Comparison of ENCODE assay signal across 33 mouse cellular contexts in the genomic region with DNA sequence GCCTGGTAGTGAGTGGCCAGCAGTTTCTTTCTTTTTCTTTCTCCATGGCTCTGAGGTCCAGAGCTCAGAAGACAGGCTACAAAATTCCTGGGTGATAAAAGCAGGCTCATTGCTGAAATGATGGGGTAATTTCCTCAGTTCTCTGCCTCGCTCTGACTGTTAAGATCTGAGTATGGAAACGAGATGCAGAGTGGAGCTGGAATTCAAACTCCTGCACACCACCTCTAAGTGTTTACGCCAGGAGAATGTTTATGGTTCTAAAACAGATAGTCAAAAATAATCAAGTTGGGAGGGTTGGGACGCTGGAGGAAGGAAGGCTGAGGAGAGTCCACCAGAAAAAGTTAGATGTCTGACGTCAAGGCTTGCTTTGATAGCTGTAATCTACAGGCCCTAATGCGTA. TPM values are rescaled to one million over a fixed set of nuclear protein-coding genes. Genes with fewer than 3 reads are reported as not detected.
DNase-seq lines count a peak whose midpoint lies in the region; ATAC-seq and TF ChIP-seq lines count a peak whose summit lies in the region.
"Had no signal": no experiment of that assay in that cellular context is flagged by ENCODE, and none has a peak within 500 bp of the region (broad histone marks: within the 10 kb centered on the region; RNA-seq: fewer than 3 reads in every experiment).

No protein-coding gene starts in this region.

- H3K4me1 ChIP-seq in hindbrain, embryonic 15.5 days (replicated peaks) = peaks cover 25% of the 10 kb centered on the region
- H3K4me1 ChIP-seq in hindbrain, embryonic 11.5 days (replicated peaks; ENCODE audit: control insufficient read depth, insufficient read depth, low read length) = peaks cover 6% of the 10 kb centered on the region
- peaks cover 19% of the 10 kb centered on the region for H3K4me1 ChIP-seq in midbrain, embryonic 11.5 days (ENCODE audit: control insufficient read depth, insufficient read depth, low read length)
- peaks cover 38% of the 10 kb centered on the region for H3K4me1 ChIP-seq in midbrain, embryonic 13.5 days (replicated peaks)
- H3K4me1 ChIP-seq in olfactory bulb, adult 2 months (ENCODE audit: control insufficient read depth, insufficient read depth, low read length) = peaks cover 13% of the 10 kb centered on the region
- H3K4me1 ChIP-seq in forebrain, embryonic 12.5 days = peaks cover 28% of the 10 kb centered on the region

- no peak for TF ChIP-seq POLR2A in olfactory bulb, adult 2 months (IDR thresholded peaks at IDR 0.05; ENCODE audit: insufficient read depth, low read depth, low read length)

- ATAC-seq in hindbrain, embryonic 15.5 days (ENCODE audit: low FRiP score, low read depth) = no peak
- ATAC-seq in hindbrain, embryonic 11.5 days (ENCODE audit: low FRiP score) = no peak
- ATAC-seq in midbrain, embryonic 11.5 days (ENCODE audit: low FRiP score) = no peak
- no peak for ATAC-seq in midbrain, embryonic 13.5 days
- ATAC-seq in forebrain, embryonic 12.5 days (ENCODE audit: low FRiP score) = no peak
- ATAC-seq: activated CD4-positive, CD25-positive, alpha-beta regulatory T cell, adult 4 months; forebrain, embryonic 14.5 days; forebrain, postnatal 0 days; inflammation-experienced regulatory T-cells, adult 6 months had no signal

- TF ChIP-seq CTCF in olfactory bulb, adult 2 months (IDR thresholded peaks at IDR 0.05; ENCODE audit: insufficient read depth, low read depth, low read length) = no peak

- H3K9ac ChIP-seq in hindbrain, embryonic 15.5 days = no peak overlapping the region
- H3K9ac ChIP-seq in hindbrain, embryonic 11.5 days (ENCODE audit: low read depth, low read length) = no peak overlapping the region
- no peak overlapping the region for H3K9ac ChIP-seq in midbrain, embryonic 11.5 days (ENCODE audit: low read length)
- no peak overlapping the region for H3K9ac ChIP-seq in midbrain, embryonic 13.5 days (replicated peaks)
- no peak overlapping the region for H3K9ac ChIP-seq in forebrain, embryonic 12.5 days
- H3K9ac ChIP-seq: embryonic facial prominence, embryonic 13.5 days; forebrain, postnatal 0 days; heart, embryonic 13.5 days; hindbrain, embryonic 14.5 days had no signal

- H3K4me3 ChIP-seq in hindbrain, embryonic 15.5 days = no peak overlapping the region
- no peak overlapping the region for H3K4me3 ChIP-seq in hindbrain, embryonic 11.5 days (ENCODE audit: low read depth, low read length)
- H3K4me3 ChIP-seq in midbrain, embryonic 11.5 days (ENCODE audit: low read depth, low read length) = no peak overlapping the region
- H3K4me3 ChIP-seq in midbrain, embryonic 13.5 days (replicated peaks) = no peak overlapping the region
- H3K4me3 ChIP-seq in olfactory bulb, adult 2 months (ENCODE audit: insufficient read depth, low read depth, low read length) = no peak overlapping the region
- no peak overlapping the region for H3K4me3 ChIP-seq in forebrain, embryonic 12.5 days (replicated peaks)
- H3K4me3 ChIP-seq: embryonic facial prominence, embryonic 10.5 days; embryonic facial prominence, embryonic 13.5 days; erythroblast, embryonic 14.5 days; gastrocnemius, adult 2 months; heart, embryonic 10.5 days; heart, embryonic 13.5 days had no signal

- H3K27ac ChIP-seq in hindbrain, embryonic 15.5 days (replicated peaks) = 0 out of 2 replicates have a peak overlapping the region, but pooled peaks have one; percentile 39
- H3K27ac ChIP-seq in hindbrain, embryonic 11.5 days (ENCODE audit: low read depth, low read length) = no peak overlapping the region
- H3K27ac ChIP-seq in midbrain, embryonic 11.5 days (ENCODE audit: low read depth, low read length) = no peak overlapping the region
- no peak overlapping the region for H3K27ac ChIP-seq in midbrain, embryonic 13.5 days
- H3K27ac ChIP-seq in olfactory bulb, adult 2 months (ENCODE audit: insufficient read depth, low read depth, low read length) = peak overlapping the region; percentile 68
- no peak overlapping the region for H3K27ac ChIP-seq in forebrain, embryonic 12.5 days
- H3K27ac ChIP-seq: embryonic facial prominence, embryonic 10.5 days; embryonic facial prominence, embryonic 13.5 days; gastrocnemius, adult 2 months; heart, embryonic 10.5 days; heart, embryonic 13.5 days had no signal

- H3K36me3 ChIP-seq in hindbrain, embryonic 15.5 days = no peaks in the 10 kb centered on the region
- no peaks in the 10 kb centered on the region for H3K36me3 ChIP-seq in hindbrain, embryonic 11.5 days (ENCODE audit: control insufficient read depth, insufficient read depth, low read length)
- no peaks in the 10 kb centered on the region for H3K36me3 ChIP-seq in midbrain, embryonic 11.5 days (ENCODE audit: control insufficient read depth, insufficient read depth, low read length)
- H3K36me3 ChIP-seq in midbrain, embryonic 13.5 days = no peaks in the 10 kb centered on the region
- no peaks in the 10 kb centered on the region for H3K36me3 ChIP-seq in forebrain, embryonic 12.5 days (replicated peaks)
- H3K36me3 ChIP-seq: embryonic facial prominence, embryonic 10.5 days; embryonic facial prominence, embryonic 13.5 days; heart, embryonic 10.5 days; heart, embryonic 13.5 days had no signal

- H3K27me3 ChIP-seq in hindbrain, embryonic 15.5 days = no peaks in the 10 kb centered on the region
- no peaks in the 10 kb centered on the region; the same call in 1 of the 2 replicates for H3K27me3 ChIP-seq in hindbrain, embryonic 11.5 days (ENCODE audit: control insufficient read depth, insufficient read depth, low read length)
- H3K27me3 ChIP-seq in midbrain, embryonic 11.5 days (ENCODE audit: control insufficient read depth, insufficient read depth, low read length) = no peaks in the 10 kb centered on the region; the same call in none of the 2 replicates
- H3K27me3 ChIP-seq in midbrain, embryonic 13.5 days = 0 out of 2 replicates have a peak, but pooled peaks cover 4% of the 10 kb centered on the region
- H3K27me3 ChIP-seq in forebrain, embryonic 12.5 days = peaks cover 8% of the 10 kb centered on the region; the same call in 1 of the 2 replicates
- H3K27me3 ChIP-seq: embryonic facial prominence, embryonic 13.5 days had no signal

- 82% methylated on average over 6 of the region's 6 CpGs for WGBS in hindbrain, embryonic 15.5 days
- WGBS in hindbrain, embryonic 11.5 days = 83% methylated on average over 6 of the region's 6 CpGs
- WGBS in midbrain, embryonic 11.5 days = 87% methylated on average over 6 of the region's 6 CpGs
- WGBS in midbrain, embryonic 13.5 days = 87% methylated on average over 6 of the region's 6 CpGs
- WGBS in olfactory bulb, adult 2 months = 49% methylated on average over 6 of the region's 6 CpGs
- 86% methylated on average over 6 of the region's 6 CpGs for WGBS in forebrain, embryonic 12.5 days

- no peak overlapping the region for H3K4me2 ChIP-seq in hindbrain, embryonic 15.5 days
- H3K4me2 ChIP-seq in hindbrain, embryonic 11.5 days (replicated peaks; ENCODE audit: low read depth, low read length) = no peak overlapping the region
- H3K4me2 ChIP-seq in midbrain, embryonic 11.5 days = no peak overlapping the region
- no peak overlapping the region for H3K4me2 ChIP-seq in midbrain, embryonic 13.5 days (replicated peaks)
- H3K4me2 ChIP-seq in forebrain, embryonic 12.5 days = no peak overlapping the region
- H3K4me2 ChIP-seq: embryonic facial prominence, embryonic 13.5 days; heart, embryonic 13.5 days; hindbrain, embryonic 14.5 days had no signal

- H3K9me3 ChIP-seq in hindbrain, embryonic 15.5 days = no peaks in the 10 kb centered on the region
- no peaks in the 10 kb centered on the region for H3K9me3 ChIP-seq in hindbrain, embryonic 11.5 days (ENCODE audit: control insufficient read depth, low read length)
- no peaks in the 10 kb centered on the region for H3K9me3 ChIP-seq in midbrain, embryonic 11.5 days (ENCODE audit: control insufficient read depth, low read length)
- no peaks in the 10 kb centered on the region for H3K9me3 ChIP-seq in midbrain, embryonic 13.5 days
- no peaks in the 10 kb centered on the region for H3K9me3 ChIP-seq in forebrain, embryonic 12.5 days
- H3K9me3 ChIP-seq: embryonic facial prominence, embryonic 10.5 days; embryonic facial prominence, embryonic 13.5 days; heart, embryonic 10.5 days; heart, embryonic 13.5 days had no signal

- peak; percentile 72 for DNase-seq in heart, adult 11 months
- DNase-seq in heart, adult 8-10 months (ENCODE audit: low spot score) = no peak
- no peak for DNase-seq in hindbrain, embryonic 11.5 days (ENCODE audit: low spot score)
- peak; percentile 54 for DNase-seq in midbrain, embryonic 11.5 days (ENCODE audit: low spot score, missing footprints)
- DNase-seq: adrenal gland, adult 8-10 months; adrenal gland, postnatal 25 days; cerebellum, adult 11-12 months; cerebellum, adult 8-10 months; cerebellum, postnatal 10 days; cerebellum, postnatal 36 days; embryo, embryonic 11 days; forebrain, postnatal 0 days; gastrocnemius, adult 2 months; gastrocnemius, postnatal 14 days; heart, adult 18-20 months; heart, postnatal 14 days; heart, postnatal 4 days had no signal

RNA-seq across cellular contexts. Expression of a gene that starts 10.6 kb away (rescaled TPM):
- total RNA-seq in heart, adult 8-10 months (2022) = not detected
- not detected in 2 replicates for polyA plus RNA-seq in hindbrain, embryonic 15.5 days (2015; fragmentation: Nextera tagmentation; extraction: Ambion mirVana)
- not detected in 2 replicates for polyA plus RNA-seq in hindbrain, embryonic 11.5 days (2014; fragmentation: Nextera tagmentation; extraction: Ambion mirVana)
- polyA plus RNA-seq in midbrain, embryonic 11.5 days (2014; fragmentation: Nextera tagmentation; extraction: Ambion mirVana) = not detected in 2 replicates
- not detected in 2 replicates for polyA plus RNA-seq in midbrain, embryonic 13.5 days (2015; fragmentation: Nextera tagmentation; extraction: Ambion mirVana)
- polyA plus RNA-seq in olfactory bulb, adult 2 months (2012; ENCODE audit: insufficient read depth, insufficient read length, low replicate concordance, missing spikeins) = not detected in 2 replicates
- polyA plus RNA-seq in forebrain, embryonic 12.5 days (2016; fragmentation: Nextera tagmentation; extraction: Ambion mirVana) = not detected in 2 replicates
- total RNA-seq: adrenal gland, adult 8-10 months; adrenal gland, postnatal 25 days; ES-E14; forebrain, postnatal 0 days; gastrocnemius, adult 2 months; gastrocnemius, postnatal 14 days; gastrocnemius, postnatal 4 days; heart, adult 18-20 months; heart, postnatal 14 days; heart, postnatal 4 days had no signal
- polyA plus RNA-seq: activated CD4-positive, CD25-positive, alpha-beta regulatory T cell, adult 4 months; embryonic facial prominence, embryonic 10.5 days; embryonic facial prominence, embryonic 13.5 days; erythroblast, embryonic 14.5 days; heart, embryonic 10.5 days; heart, embryonic 13.5 days; heart, embryonic 16.5 days; hindbrain, embryonic 14.5 days; inflammation-experienced regulatory T-cells, adult 6 months had no signal

RNA-seq across cellular contexts. Expression of a gene that starts 13.6 kb away (rescaled TPM):
- 1 to 10 TPM; 2.6 to 4.0 (median 2.9) TPM for total RNA-seq in heart, adult 8-10 months (2022)
- 93.1 and 116 TPM in 2 replicates for polyA plus RNA-seq in hindbrain, embryonic 15.5 days (2015; fragmentation: Nextera tagmentation; extraction: Ambion mirVana)
- 66.6 and 71.7 TPM in 2 replicates for polyA plus RNA-seq in hindbrain, embryonic 11.5 days (2014; fragmentation: Nextera tagmentation; extraction: Ambion mirVana)
- 42.5 and 44.1 TPM in 2 replicates for polyA plus RNA-seq in midbrain, embryonic 11.5 days (2014; fragmentation: Nextera tagmentation; extraction: Ambion mirVana)
- polyA plus RNA-seq in midbrain, embryonic 13.5 days (2015; fragmentation: Nextera tagmentation; extraction: Ambion mirVana) = 97.6 and 102 TPM in 2 replicates
- 89.4 TPM in 1 of 2 replicates, not detected in the other for polyA plus RNA-seq in olfactory bulb, adult 2 months (2012; ENCODE audit: insufficient read depth, insufficient read length, low replicate concordance, missing spikeins)
- polyA plus RNA-seq in forebrain, embryonic 12.5 days (2016; fragmentation: Nextera tagmentation; extraction: Ambion mirVana) = 129 and 130 TPM in 2 replicates
- total RNA-seq: gastrocnemius, adult 2 months had no signal

Comparison
In these comparisons a context has a peak if more than half of its experiments do, and no peak if none do; other contexts are left out.
1. DNase-seq: peak in heart, adult 11 months (single experiment) and midbrain, embryonic 11.5 days (single experiment); none in heart, adult 8-10 months (single experiment) and hindbrain, embryonic 11.5 days (single experiment).
2. H3K27ac ChIP-seq: peak in hindbrain, embryonic 15.5 days (single experiment) and olfactory bulb, adult 2 months (single experiment); none in hindbrain, embryonic 11.5 days (single experiment), midbrain, embryonic 11.5 days (single experiment), midbrain, embryonic 13.5 days (single experiment) and forebrain, embryonic 12.5 days (single experiment).